Mouse (Mus musculus): Measurements from ENCODE around the gene Bysl. TPM values are rescaled to one million over a fixed set of nuclear protein-coding genes. Genes with fewer than 3 reads are reported as not detected.

Gene Bysl
- total and polyA plus RNA-seq, 2 experiments: 2.5 to 8.1 TPM

DNA sequence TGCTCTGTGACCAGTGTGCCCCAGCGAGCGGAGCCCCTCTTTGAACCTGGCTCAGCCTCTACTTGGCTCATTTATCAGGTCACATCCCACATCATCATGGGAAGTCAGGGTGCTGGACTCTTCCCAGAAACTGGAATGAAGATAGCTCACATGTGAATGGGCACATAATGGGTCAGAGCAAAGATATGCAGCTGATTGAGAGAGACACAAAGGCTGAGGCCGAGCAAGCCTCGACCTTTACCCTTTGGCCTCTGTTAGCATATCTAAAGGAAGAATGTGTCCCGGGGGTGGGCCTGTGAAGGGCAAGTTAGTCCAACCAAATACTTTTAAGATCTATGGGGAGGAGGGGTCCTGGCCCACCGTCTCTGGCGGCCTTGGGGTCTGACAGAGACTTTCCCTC lies 39.7 kb downstream of the Bysl start:
- H3K36me3 ChIP-seq (ENCODE audit: control insufficient read depth, insufficient read depth, low read length): no peaks in the 10 kb centered on the region

DNA sequence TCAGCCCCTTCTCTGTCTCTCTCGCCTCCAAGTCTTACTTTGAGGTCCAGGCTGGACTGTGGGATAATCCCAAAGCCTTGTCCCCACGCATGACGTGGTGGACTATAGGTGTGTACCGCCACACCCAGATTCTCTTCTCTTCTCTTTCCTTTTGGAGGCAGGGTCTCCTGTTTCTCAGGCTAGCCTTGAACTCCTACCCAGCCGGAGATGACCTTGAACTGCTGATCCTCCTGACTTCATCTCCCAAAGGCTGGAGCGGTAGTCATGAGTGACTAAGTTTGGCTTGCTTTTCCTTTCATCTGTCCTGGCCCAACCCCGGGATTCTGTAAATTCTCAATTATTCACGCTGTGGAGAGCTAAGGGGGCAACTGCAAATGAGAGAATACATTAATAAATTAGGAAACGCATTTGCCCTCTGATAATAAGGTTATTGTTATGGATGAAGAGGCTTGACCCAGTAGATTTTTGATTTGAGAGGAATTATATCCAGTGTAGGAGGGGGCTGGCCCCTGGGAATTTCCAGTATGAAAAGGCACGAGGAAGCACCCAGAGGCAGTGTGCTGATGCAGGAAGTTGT lies 42.3 kb downstream of the Bysl start:
- no peak overlapping the region for H3K4me3 ChIP-seq (ENCODE audit: insufficient read depth, low read depth, low read length)
- WGBS: 85% methylated on average over 10 of the region's 10 CpGs
- TF ChIP-seq POLR2A (IDR thresholded peaks at IDR 0.05; ENCODE audit: extremely low read depth, insufficient read depth, low read length) (no peak), CTCF (IDR thresholded peaks at IDR 0.05; ENCODE audit: low read depth, low read length) (no peak)
- DNase-seq (ENCODE audit: extremely low read depth, low read depth, low spot score): no peak
- H3K27ac ChIP-seq (replicated peaks; ENCODE audit: insufficient read depth, low read depth, low read length): no peak overlapping the region
- no peaks in the 10 kb centered on the region for H3K36me3 ChIP-seq (ENCODE audit: control insufficient read depth, insufficient read depth, low read length)
- H3K27me3 ChIP-seq (ENCODE audit: control insufficient read depth, insufficient read depth, low read length): no peaks in the 10 kb centered on the region
- no peaks in the 10 kb centered on the region for H3K4me1 ChIP-seq (ENCODE audit: control insufficient read depth, insufficient read depth, low read length)
- no peaks in the 10 kb centered on the region for H3K79me2 ChIP-seq (ENCODE audit: control insufficient read depth, insufficient read depth, low read length)
- H3K9ac ChIP-seq (ENCODE audit: low read depth, low read length): no peak overlapping the region

More for the DNA sequence above, 39.7 kb downstream of the Bysl start:
- no peak overlapping the region for H3K4me3 ChIP-seq (ENCODE audit: insufficient read depth, low read depth, low read length)
- no peak overlapping the region for H3K9ac ChIP-seq (ENCODE audit: low read depth, low read length)
- H3K27ac ChIP-seq (replicated peaks; ENCODE audit: insufficient read depth, low read depth, low read length): no peak overlapping the region
- no peak for DNase-seq (ENCODE audit: extremely low read depth, low read depth, low spot score)
- no peaks in the 10 kb centered on the region for H3K79me2 ChIP-seq (ENCODE audit: control insufficient read depth, insufficient read depth, low read length)
- 47% methylated on average over 7 of the region's 7 CpGs for WGBS
- H3K4me1 ChIP-seq (ENCODE audit: control insufficient read depth, insufficient read depth, low read length): no peaks in the 10 kb centered on the region
- TF ChIP-seq CTCF (IDR thresholded peaks at IDR 0.05; ENCODE audit: low read depth, low read length): no peak
- no peak for TF ChIP-seq POLR2A (IDR thresholded peaks at IDR 0.05; ENCODE audit: extremely low read depth, insufficient read depth, low read length)
- no peaks in the 10 kb centered on the region for H3K27me3 ChIP-seq (ENCODE audit: control insufficient read depth, insufficient read depth, low read length)

DNA sequence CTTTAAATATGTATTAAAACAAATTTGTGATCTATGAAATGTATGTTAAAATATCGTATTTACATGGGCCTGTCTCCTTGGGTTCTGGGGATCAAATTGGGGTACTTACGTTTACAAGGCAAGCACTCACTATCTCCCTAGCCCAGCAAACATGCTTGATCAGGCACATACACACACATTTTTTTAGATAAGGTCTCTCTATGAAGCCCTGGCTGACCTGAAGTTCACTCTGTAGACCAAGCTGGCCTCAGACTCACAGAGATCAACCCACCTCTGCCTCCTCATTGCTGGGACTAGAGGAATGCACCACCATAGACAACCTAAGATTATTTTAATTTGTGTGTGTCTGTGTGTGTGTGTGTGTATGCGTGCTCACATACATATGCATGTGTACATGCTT lies 42.9 kb downstream of the Bysl start:
- DNase-seq (ENCODE audit: extremely low read depth, low read depth, low spot score): no peak
- H3K4me3 ChIP-seq (ENCODE audit: insufficient read depth, low read depth, low read length): no peak overlapping the region
- no peaks in the 10 kb centered on the region for H3K4me1 ChIP-seq (ENCODE audit: control insufficient read depth, insufficient read depth, low read length)
- H3K9ac ChIP-seq (ENCODE audit: low read depth, low read length): no peak overlapping the region
- TF ChIP-seq POLR2A (IDR thresholded peaks at IDR 0.05; ENCODE audit: extremely low read depth, insufficient read depth, low read length) (no peak), CTCF (IDR thresholded peaks at IDR 0.05; ENCODE audit: low read depth, low read length) (no peak)
- 95% methylated on average over 3 of the region's 3 CpGs for WGBS
- no peaks in the 10 kb centered on the region for H3K79me2 ChIP-seq (ENCODE audit: control insufficient read depth, insufficient read depth, low read length)
- no peaks in the 10 kb centered on the region for H3K27me3 ChIP-seq (ENCODE audit: control insufficient read depth, insufficient read depth, low read length)
- H3K27ac ChIP-seq (replicated peaks; ENCODE audit: insufficient read depth, low read depth, low read length): no peak overlapping the region
- no peaks in the 10 kb centered on the region for H3K36me3 ChIP-seq (ENCODE audit: control insufficient read depth, insufficient read depth, low read length)

GRCm38 (mm10) chr17:47567271-47567670 lies 44.0 kb downstream of the Bysl start:
- H3K9ac ChIP-seq (ENCODE audit: low read depth, low read length): no peak overlapping the region
- H3K4me1 ChIP-seq (ENCODE audit: control insufficient read depth, insufficient read depth, low read length): no peaks in the 10 kb centered on the region
- no peak for TF ChIP-seq CTCF (IDR thresholded peaks at IDR 0.05; ENCODE audit: low read depth, low read length)
- peak overlapping the region; percentile 47 for H3K27ac ChIP-seq (replicated peaks; ENCODE audit: insufficient read depth, low read depth, low read length)
- H3K79me2 ChIP-seq (ENCODE audit: control insufficient read depth, insufficient read depth, low read length): no peaks in the 10 kb centered on the region
- H3K27me3 ChIP-seq (ENCODE audit: control insufficient read depth, insufficient read depth, low read length): no peaks in the 10 kb centered on the region
- 77% methylated on average over 3 of the region's 3 CpGs for WGBS
- no peak overlapping the region for H3K4me3 ChIP-seq (ENCODE audit: insufficient read depth, low read depth, low read length)
- no peak for DNase-seq (ENCODE audit: extremely low read depth, low read depth, low spot score)
- H3K36me3 ChIP-seq (ENCODE audit: control insufficient read depth, insufficient read depth, low read length): no peaks in the 10 kb centered on the region

DNA sequence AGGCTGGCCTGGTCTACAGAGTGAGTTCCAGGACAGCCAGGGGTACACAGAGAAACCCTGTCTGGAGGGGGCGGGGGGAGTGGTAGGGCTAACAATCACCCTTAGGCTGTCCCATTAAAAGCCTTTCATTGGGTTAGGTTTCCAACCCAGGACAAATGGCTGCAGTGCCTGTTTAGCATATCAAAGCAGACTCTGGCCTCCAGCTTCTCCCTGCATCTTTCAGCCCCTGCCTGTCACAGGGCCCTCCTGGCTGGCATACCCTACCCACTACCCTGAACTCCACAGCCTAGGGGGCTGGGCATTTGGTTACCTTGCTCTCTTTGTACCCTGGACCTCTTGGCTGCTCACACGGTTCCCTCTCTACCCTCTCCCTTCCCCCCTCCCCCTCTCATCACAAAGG lies 45.2 kb downstream of the Bysl start:
- Histone ChIP-seq H3K4me1 (ENCODE audit: control insufficient read depth, insufficient read depth, low read length) (no peaks in the 10 kb centered on the region), H3K9ac (ENCODE audit: low read depth, low read length) (no peak overlapping the region), H3K27me3 (ENCODE audit: control insufficient read depth, insufficient read depth, low read length) (no peaks in the 10 kb centered on the region), H3K27ac (replicated peaks; ENCODE audit: insufficient read depth, low read depth, low read length) (no peak overlapping the region), H3K79me2 (ENCODE audit: control insufficient read depth, insufficient read depth, low read length) (no peaks in the 10 kb centered on the region), H3K4me3 (ENCODE audit: insufficient read depth, low read depth, low read length) (no peak overlapping the region), H3K36me3 (ENCODE audit: control insufficient read depth, insufficient read depth, low read length) (no peaks in the 10 kb centered on the region)
- WGBS: 60% methylated on average over 2 of the region's 2 CpGs
- TF ChIP-seq POLR2A (IDR thresholded peaks at IDR 0.05; ENCODE audit: extremely low read depth, insufficient read depth, low read length) (no peak), CTCF (IDR thresholded peaks at IDR 0.05; ENCODE audit: low read depth, low read length) (no peak)
- no peak for DNase-seq (ENCODE audit: extremely low read depth, low read depth, low spot score)

GRCm38 (mm10) chr17:47564612-47565011 lies 46.7 kb downstream of the Bysl start:
- Histone ChIP-seq H3K9ac (ENCODE audit: low read depth, low read length) (no peak overlapping the region), H3K27me3 (ENCODE audit: control insufficient read depth, insufficient read depth, low read length) (no peaks in the 10 kb centered on the region), H3K79me2 (ENCODE audit: control insufficient read depth, insufficient read depth, low read length) (no peaks in the 10 kb centered on the region), H3K27ac (replicated peaks; ENCODE audit: insufficient read depth, low read depth, low read length) (no peak overlapping the region), H3K4me3 (ENCODE audit: insufficient read depth, low read depth, low read length) (no peak overlapping the region), H3K4me1 (ENCODE audit: control insufficient read depth, insufficient read depth, low read length) (no peaks in the 10 kb centered on the region), H3K36me3 (ENCODE audit: control insufficient read depth, insufficient read depth, low read length) (no peaks in the 10 kb centered on the region)
- TF ChIP-seq CTCF (IDR thresholded peaks at IDR 0.05; ENCODE audit: low read depth, low read length) (no peak), POLR2A (IDR thresholded peaks at IDR 0.05; ENCODE audit: extremely low read depth, insufficient read depth, low read length) (no peak)
- 77% methylated on average over 5 of the region's 5 CpGs for whole genome bisulfite sequencing
- DNase-seq (ENCODE audit: extremely low read depth, low read depth, low spot score): no peak

Data from liver, adult 2 months (tissue).